Mouse (Mus musculus) heart, postnatal 14 days (tissue): ENCODE results near the gene Tmco1. TPM values are rescaled to one million over a fixed set of nuclear protein-coding genes. Genes with fewer than 3 reads are reported as not detected.

Experiments
- DNase-seq, 2 experiments: peaks; one replicate each; pipeline ENCODE4 v3.0.0; 2021 to 2022
- intact Hi-C: fragments of 180-260 bp; cut with DNase I; formaldehyde crosslinking; loops from one replicate; pipeline ENCODE4 v1.15.1; 2025
- long read RNA-seq, 2 experiments: library from polyadenylated mRNA; stranded (forward); transcript quantifications; one replicate each; pipeline ENCODE4 v2.0.0; 2021
- total RNA-seq, 2 experiments: library from RNA; stranded (reverse); gene quantifications; 2 replicates each; pipeline ENCODE4 v1.2.3; 2021

Tmco1 gene
- total RNA-seq, result 10 to 100 TPM; 80.6 to 86.5 TPM
- long read RNA-seq, experiment 1, transcript Tmco1-204 (7 exons, 1,573 nt), result major isoform, 140 of 143 reads
- long read RNA-seq, experiment 1, partial matches to known transcripts, result 0 of 143 reads
- long read RNA-seq, experiment 1, other reads (novel, unspliced or antisense), result 3 of 143 reads
- long read RNA-seq, experiment 2, transcript Tmco1-204 (7 exons, 1,573 nt), result major isoform, 109 of 112 reads
- long read RNA-seq, experiment 2, partial matches to known transcripts, result 0 of 112 reads
- long read RNA-seq, experiment 2, other reads (novel, unspliced or antisense), result 3 of 112 reads

GRCm38 (mm10) chr1:167308261-167309054 lies at the start of gene Tmco1:
Tmco1 (plus strand) TSS chr1:167308378.
- intact Hi-C loops, result loop anchor here (2.0 kb wide), 1 partner anchor 26 kb away; no protein-coding TSS in a partner anchor
- peak; percentile 98 to 99 for DNase-seq

- intact Hi-C loops, result no loop called here
- DNase-seq, result no peak
Observed at GRCm38 (mm10) chr1:167259702-167260101, 48.5 kb upstream of the Tmco1 start.

- intact Hi-C loops, result no loop called here
- peak in 1 of 2 experiments; percentile 36 for DNase-seq
Observed at GRCm38 (mm10) chr1:167261750-167262149, 46.4 kb upstream of the Tmco1 start.

- intact Hi-C loops, result no loop called here
- DNase-seq, result no peak
Observed at GRCm38 (mm10) chr1:167262489-167263041, 45.6 kb upstream of the Tmco1 start.

GRCm38 (mm10) chr1:167265366-167265765 lies 42.8 kb upstream of the Tmco1 start:
- intact Hi-C loops, result loop anchor here (5.0 kb wide), 1 partner anchor 33 kb away; no protein-coding TSS in a partner anchor
- DNase-seq, result no peak

- intact Hi-C loops, result loop anchor here (5.0 kb wide), 1 partner anchor 34 kb away; no protein-coding TSS in a partner anchor
Observed at GRCm38 (mm10) chr1:167266720-167267119, 41.5 kb upstream of the Tmco1 start.

GRCm38 (mm10) chr1:167268360-167269063 lies 39.7 kb upstream of the Tmco1 start:
- intact Hi-C loops, result loop anchor here (5.0 kb wide), 1 partner anchor 36 kb away; no protein-coding TSS in a partner anchor
- no peak for DNase-seq

More at GRCm38 (mm10) chr1:167266720-167267119, 41.5 kb upstream of the Tmco1 start:
- DNase-seq, result no peak

- DNase-seq, result no peak
- intact Hi-C loops, result loop anchor here (5.0 kb wide), 1 partner anchor 37 kb away; no protein-coding TSS in a partner anchor
Observed at GRCm38 (mm10) chr1:167269350-167269811, 38.8 kb upstream of the Tmco1 start.

- DNase-seq, result peak; percentile 81 to 90
- intact Hi-C loops, result loop anchor here (5.0 kb wide), 1 partner anchor 38 kb away; no protein-coding TSS in a partner anchor
Observed at GRCm38 (mm10) chr1:167269856-167270270, 38.3 kb upstream of the Tmco1 start.

- intact Hi-C loops, result no loop called here
- DNase-seq, result peak; percentile 40 to 57
Observed at GRCm38 (mm10) chr1:167270342-167271111, 37.7 kb upstream of the Tmco1 start.

GRCm38 (mm10) chr1:167271304-167271703 lies 36.9 kb upstream of the Tmco1 start:
- DNase-seq, result no peak
- intact Hi-C loops, result no loop called here

- no peak for DNase-seq
- intact Hi-C loops, result no loop called here
Observed at GRCm38 (mm10) chr1:167271841-167272240, 36.3 kb upstream of the Tmco1 start.

GRCm38 (mm10) chr1:167273380-167274163 lies 34.6 kb upstream of the Tmco1 start:
- intact Hi-C loops, result no loop called here

GRCm38 (mm10) chr1:167274646-167275390 lies 33.4 kb upstream of the Tmco1 start:
- no peak for DNase-seq
- intact Hi-C loops, result no loop called here

More at GRCm38 (mm10) chr1:167273380-167274163, 34.6 kb upstream of the Tmco1 start:
- no peak for DNase-seq

- DNase-seq, result no peak
Observed at GRCm38 (mm10) chr1:167278395-167278794, 29.8 kb upstream of the Tmco1 start.

GRCm38 (mm10) chr1:167279160-167279715 lies 28.9 kb upstream of the Tmco1 start:
- intact Hi-C loops, result no loop called here
- no peak for DNase-seq

More at GRCm38 (mm10) chr1:167278395-167278794, 29.8 kb upstream of the Tmco1 start:
- intact Hi-C loops, result no loop called here

GRCm38 (mm10) chr1:167280061-167280460 lies 28.1 kb upstream of the Tmco1 start:
- intact Hi-C loops, result no loop called here
- DNase-seq, result no peak
